Mouse (Mus musculus): ENCODE results near the gene Gm37240.

- no peak for TF ChIP-seq CTCF (IDR thresholded peaks at IDR 0.05; ENCODE audit: borderline replicate concordance, insufficient read depth, low read length)
- no peak for TF ChIP-seq POLR2A (IDR thresholded peaks at IDR 0.05; ENCODE audit: low read depth, low read length)
Measured at GRCm38 (mm10) chr3:85369157-85369556, 518.2 kb downstream of the Gm37240 start.
